Mouse (Mus musculus) CH12.LX (cell line): ENCODE results near the gene Cldn13.

Experiments
- CTCF ChIP-seq, 2 experiments: IDR thresholded peaks in 1 of 2; conservative IDR thresholded peaks in 1 of 2; 2 replicates each; pipeline ENCODE4 v1.5.1; 2011 to 2012; ENCODE audit warnings: low read depth in 2 of 2, low read length in 2 of 2, improper control_type of control experiment in 1 of 2, inconsistent platforms in 1 of 2, mild to moderate bottlenecking in 1 of 2, moderate library complexity in 1 of 2
- JUND ChIP-seq: conservative IDR thresholded peaks from 2 replicates; pipeline ENCODE4 v1.6.1; 2011; ENCODE audit warnings: low read depth, low read length, improper control_type of control experiment
- POLR2A ChIP-seq: IDR thresholded peaks from 2 replicates; pipeline ENCODE4 v1.6.1; 2011; ENCODE audit warnings: low read depth, mild to moderate bottlenecking, improper control_type of control experiment, low read length

DNA sequence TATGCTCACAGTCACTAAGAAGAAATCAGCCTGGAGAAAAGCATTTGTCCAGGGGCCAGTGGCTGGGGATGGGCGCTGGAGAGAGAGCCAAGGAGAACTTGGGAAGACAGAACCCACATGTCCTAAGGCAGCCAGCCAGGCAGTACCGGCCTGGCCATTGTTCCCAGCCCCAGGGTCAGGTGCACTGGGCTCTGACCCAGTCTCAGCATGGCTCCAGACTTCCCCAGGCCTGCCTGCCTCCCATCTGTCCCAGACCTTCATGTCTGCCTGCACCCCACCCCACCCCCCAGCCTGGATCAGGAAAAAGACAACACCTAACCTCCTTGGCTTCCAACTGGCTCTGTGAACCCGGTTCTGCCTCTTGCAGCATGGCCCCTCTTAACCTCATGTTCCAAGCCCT, 32.2 kb downstream of the Cldn13 start:
- TF ChIP-seq CTCF (conservative IDR thresholded peaks at IDR 0.05 in 1 of 2, IDR thresholded peaks at IDR 0.05 in 1 of 2; ENCODE audit: low read depth in 2 of 2, low read length in 2 of 2): no peak
- TF ChIP-seq POLR2A: no peak
- TF ChIP-seq JUND: no peak
